Mouse (Mus musculus): Measurements from ENCODE around the gene T. TPM values are rescaled to one million over a fixed set of nuclear protein-coding genes. Genes with fewer than 3 reads are reported as not detected.

The T gene
- polyA plus RNA-seq, 1 experiment from 2014 or later = 0.54 TPM

DNA sequence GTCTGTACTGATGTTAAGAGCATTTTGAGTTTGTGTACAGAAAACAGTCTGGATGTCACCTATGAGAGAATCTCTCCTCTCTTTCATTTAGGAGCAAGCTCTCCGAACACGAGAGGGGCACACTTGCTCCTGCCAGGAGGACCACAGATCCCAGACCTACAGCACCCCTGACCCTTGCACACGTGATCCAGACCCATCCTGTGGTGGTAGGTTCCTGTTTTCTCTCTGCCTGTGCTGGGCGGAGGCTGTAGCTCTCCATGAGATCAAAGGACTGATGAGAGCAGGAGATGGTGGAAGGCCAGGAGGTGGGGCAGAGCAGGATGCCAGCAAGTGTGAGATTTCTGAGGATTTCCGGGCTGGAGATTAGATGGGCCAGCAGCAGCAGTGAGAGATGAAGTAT lies 12.7 kb upstream of the T start:
- H3K27me3 ChIP-seq (replicated peaks; ENCODE audit: control insufficient read depth, insufficient read depth, low read length) = no peaks in the 10 kb centered on the region
- WGBS = 21% methylated on average over 5 of the region's 5 CpGs
- no peak for DNase-seq (ENCODE audit: low spot score)
- H3K4me3 ChIP-seq (ENCODE audit: low read depth, low read length) = no peak overlapping the region
- no peak overlapping the region for H3K9ac ChIP-seq (ENCODE audit: low read length)
- no peak overlapping the region for H3K27ac ChIP-seq (ENCODE audit: low read depth)
- ATAC-seq (replicated peaks; ENCODE audit: low FRiP score, low TSS enrichment, low read depth) = no peak
- no peaks in the 10 kb centered on the region for H3K4me1 ChIP-seq (replicated peaks; ENCODE audit: control insufficient read depth, insufficient read depth, low read length)
- H3K4me2 ChIP-seq (ENCODE audit: low read length) = no peak overlapping the region
- no peaks in the 10 kb centered on the region for H3K9me3 ChIP-seq (ENCODE audit: control insufficient read depth, low read length)
- H3K36me3 ChIP-seq (ENCODE audit: control insufficient read depth, insufficient read depth, low read length) = no peaks in the 10 kb centered on the region

DNA sequence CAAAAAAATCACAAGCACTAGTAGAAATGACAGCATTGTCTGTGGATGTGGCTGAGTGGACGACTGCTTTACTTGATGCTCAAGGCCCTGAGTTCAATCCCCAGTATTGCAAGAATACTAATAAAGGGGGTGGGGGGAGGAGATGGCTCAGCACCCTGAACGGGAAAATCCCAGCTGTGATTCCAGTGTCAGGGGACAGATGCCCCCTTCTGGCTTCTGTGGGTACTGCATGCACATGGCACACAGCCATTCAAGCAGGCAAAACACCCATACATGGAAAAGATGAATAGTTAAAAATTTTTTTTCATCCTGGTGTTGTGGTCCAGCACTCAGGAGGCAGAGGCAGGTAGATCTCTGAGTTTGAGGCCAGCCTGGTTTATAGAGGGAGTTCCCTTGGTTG lies 10.9 kb upstream of the T start:
- H3K9ac ChIP-seq (ENCODE audit: low read length) = no peak overlapping the region
- no peaks in the 10 kb centered on the region for H3K36me3 ChIP-seq (ENCODE audit: control insufficient read depth, insufficient read depth, low read length)
- 60% methylated on average over 2 of the region's 2 CpGs for WGBS
- H3K4me1 ChIP-seq (replicated peaks; ENCODE audit: control insufficient read depth, insufficient read depth, low read length) = no peaks in the 10 kb centered on the region
- DNase-seq (ENCODE audit: low spot score) (no peak), ATAC-seq (replicated peaks; ENCODE audit: low FRiP score, low TSS enrichment, low read depth) (no peak)
- H3K9me3 ChIP-seq (ENCODE audit: control insufficient read depth, low read length) = no peaks in the 10 kb centered on the region
- H3K4me3 ChIP-seq (ENCODE audit: low read depth, low read length) = no peak overlapping the region
- H3K4me2 ChIP-seq (ENCODE audit: low read length) = no peak overlapping the region
- H3K27ac ChIP-seq (ENCODE audit: low read depth) = no peak overlapping the region
- H3K27me3 ChIP-seq (replicated peaks; ENCODE audit: control insufficient read depth, insufficient read depth, low read length) = peaks cover 9% of the 10 kb centered on the region

DNA sequence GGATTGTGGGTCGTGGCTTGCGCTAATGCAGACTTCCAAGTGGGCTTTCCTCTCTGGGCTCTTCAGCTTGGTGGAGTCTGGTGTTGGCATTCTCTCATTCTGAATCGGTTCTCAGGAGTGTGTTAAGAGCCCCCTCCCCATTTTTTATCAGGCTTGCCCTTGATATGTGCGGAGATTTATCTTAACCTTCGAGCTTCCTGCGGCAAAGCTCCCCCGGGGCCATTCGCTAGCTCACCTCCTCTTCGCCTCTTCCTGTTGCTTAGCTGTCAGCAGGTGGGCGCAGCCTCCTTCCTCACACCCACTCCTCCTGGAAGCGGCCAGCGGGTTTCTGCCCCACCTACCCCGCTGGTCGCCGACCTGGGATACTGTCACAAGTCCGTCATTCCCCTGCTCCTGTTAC lies 4.8 kb upstream of the T start:
- 1% methylated on average over 16 of the region's 16 CpGs for WGBS
- no peak overlapping the region for H3K4me2 ChIP-seq (ENCODE audit: low read length)
- no peaks in the 10 kb centered on the region for H3K9me3 ChIP-seq (ENCODE audit: control insufficient read depth, low read length)
- H3K4me3 ChIP-seq (ENCODE audit: low read depth, low read length) = no peak overlapping the region
- DNase-seq (ENCODE audit: low spot score) (no peak), ATAC-seq (replicated peaks; ENCODE audit: low FRiP score, low TSS enrichment, low read depth) (no peak)
- H3K4me1 ChIP-seq (replicated peaks; ENCODE audit: control insufficient read depth, insufficient read depth, low read length) = peaks cover 8% of the 10 kb centered on the region; the same call in 1 of the 2 replicates
- peaks cover 70% of the 10 kb centered on the region for H3K27me3 ChIP-seq (replicated peaks; ENCODE audit: control insufficient read depth, insufficient read depth, low read length)
- H3K36me3 ChIP-seq (ENCODE audit: control insufficient read depth, insufficient read depth, low read length) = no peaks in the 10 kb centered on the region
- no peak overlapping the region for H3K9ac ChIP-seq (ENCODE audit: low read length)
- H3K27ac ChIP-seq (ENCODE audit: low read depth) = no peak overlapping the region

DNA sequence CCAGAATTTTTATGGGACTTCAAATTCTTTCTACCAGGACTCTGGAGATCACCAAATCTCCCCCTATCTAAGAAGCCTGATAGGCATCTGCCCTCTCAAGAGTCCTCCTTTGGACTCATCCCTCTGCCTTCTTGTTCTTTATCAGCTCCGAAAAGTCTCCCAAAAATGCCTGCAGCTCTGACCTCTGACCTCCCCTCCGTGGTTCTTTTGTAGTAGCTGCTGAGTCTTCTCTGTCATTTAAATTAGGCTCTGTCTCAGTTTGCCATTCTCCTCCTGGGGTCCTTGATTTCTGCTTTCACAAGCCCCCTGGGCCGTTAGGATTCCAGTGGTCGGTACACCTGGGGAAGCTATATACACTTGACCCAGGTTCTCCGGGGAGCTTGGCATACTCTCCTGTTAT lies 4.3 kb upstream of the T start:
- H3K4me2 ChIP-seq (ENCODE audit: low read length) = no peak overlapping the region
- peaks cover 75% of the 10 kb centered on the region for H3K27me3 ChIP-seq (replicated peaks; ENCODE audit: control insufficient read depth, insufficient read depth, low read length)
- H3K4me1 ChIP-seq (replicated peaks; ENCODE audit: control insufficient read depth, insufficient read depth, low read length) = peaks cover 8% of the 10 kb centered on the region; the same call in 1 of the 2 replicates
- no peaks in the 10 kb centered on the region for H3K36me3 ChIP-seq (ENCODE audit: control insufficient read depth, insufficient read depth, low read length)
- H3K4me3 ChIP-seq (ENCODE audit: low read depth, low read length) = no peak overlapping the region
- H3K9me3 ChIP-seq (ENCODE audit: control insufficient read depth, low read length) = no peaks in the 10 kb centered on the region
- WGBS = under 1% methylated on average over 5 of the region's 5 CpGs
- no peak overlapping the region for H3K27ac ChIP-seq (ENCODE audit: low read depth)
- ATAC-seq (replicated peaks; ENCODE audit: low FRiP score, low TSS enrichment, low read depth) = no peak
- no peak overlapping the region for H3K9ac ChIP-seq (ENCODE audit: low read length)
- no peak for DNase-seq (ENCODE audit: low spot score)

DNA sequence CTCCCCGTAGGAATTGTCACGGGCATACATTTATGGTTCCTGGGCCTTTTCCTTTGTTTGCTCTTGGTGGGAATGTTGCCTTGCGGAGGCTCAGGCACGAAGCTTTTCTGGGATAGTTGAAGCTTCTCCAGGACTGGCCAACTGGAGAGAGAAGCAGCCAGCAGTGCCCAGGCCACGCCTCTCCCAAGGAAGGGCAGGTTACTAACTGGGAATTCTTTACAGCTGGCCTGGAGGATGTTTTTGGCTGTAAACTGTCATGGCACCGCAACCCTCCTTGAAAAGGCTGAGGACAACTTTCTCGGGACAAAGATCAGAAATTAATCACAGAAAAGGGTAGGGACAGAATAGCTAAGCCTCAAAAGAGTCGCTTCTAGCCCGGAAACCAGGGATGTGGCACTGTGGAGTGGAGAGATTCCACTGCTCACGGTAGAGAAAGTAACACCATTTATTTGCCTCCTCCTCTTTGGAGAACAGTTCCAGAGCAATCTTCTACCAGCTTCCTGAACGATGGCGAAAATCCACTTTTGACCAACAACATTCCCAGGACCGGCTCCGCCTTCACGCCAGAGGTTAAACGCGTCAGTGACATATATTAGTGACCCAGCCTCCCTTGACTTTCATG lies 1.9 kb upstream of the T start:
- DNase-seq (ENCODE audit: low spot score) (no peak), ATAC-seq (replicated peaks; ENCODE audit: low FRiP score, low TSS enrichment, low read depth) (no peak)
- Histone ChIP-seq H3K27me3 (replicated peaks; ENCODE audit: control insufficient read depth, insufficient read depth, low read length) (peaks cover 99% of the 10 kb centered on the region), H3K36me3 (ENCODE audit: control insufficient read depth, insufficient read depth, low read length) (no peaks in the 10 kb centered on the region), H3K4me3 (ENCODE audit: low read depth, low read length) (no peak overlapping the region), H3K9me3 (ENCODE audit: control insufficient read depth, low read length) (no peaks in the 10 kb centered on the region), H3K4me1 (replicated peaks; ENCODE audit: control insufficient read depth, insufficient read depth, low read length) (peaks cover 8% of the 10 kb centered on the region; the same call in 1 of the 2 replicates), H3K4me2 (ENCODE audit: low read length) (no peak overlapping the region), H3K9ac (ENCODE audit: low read length) (no peak overlapping the region), H3K27ac (ENCODE audit: low read depth) (no peak overlapping the region)
- WGBS = 2% methylated on average over 17 of the region's 17 CpGs

DNA sequence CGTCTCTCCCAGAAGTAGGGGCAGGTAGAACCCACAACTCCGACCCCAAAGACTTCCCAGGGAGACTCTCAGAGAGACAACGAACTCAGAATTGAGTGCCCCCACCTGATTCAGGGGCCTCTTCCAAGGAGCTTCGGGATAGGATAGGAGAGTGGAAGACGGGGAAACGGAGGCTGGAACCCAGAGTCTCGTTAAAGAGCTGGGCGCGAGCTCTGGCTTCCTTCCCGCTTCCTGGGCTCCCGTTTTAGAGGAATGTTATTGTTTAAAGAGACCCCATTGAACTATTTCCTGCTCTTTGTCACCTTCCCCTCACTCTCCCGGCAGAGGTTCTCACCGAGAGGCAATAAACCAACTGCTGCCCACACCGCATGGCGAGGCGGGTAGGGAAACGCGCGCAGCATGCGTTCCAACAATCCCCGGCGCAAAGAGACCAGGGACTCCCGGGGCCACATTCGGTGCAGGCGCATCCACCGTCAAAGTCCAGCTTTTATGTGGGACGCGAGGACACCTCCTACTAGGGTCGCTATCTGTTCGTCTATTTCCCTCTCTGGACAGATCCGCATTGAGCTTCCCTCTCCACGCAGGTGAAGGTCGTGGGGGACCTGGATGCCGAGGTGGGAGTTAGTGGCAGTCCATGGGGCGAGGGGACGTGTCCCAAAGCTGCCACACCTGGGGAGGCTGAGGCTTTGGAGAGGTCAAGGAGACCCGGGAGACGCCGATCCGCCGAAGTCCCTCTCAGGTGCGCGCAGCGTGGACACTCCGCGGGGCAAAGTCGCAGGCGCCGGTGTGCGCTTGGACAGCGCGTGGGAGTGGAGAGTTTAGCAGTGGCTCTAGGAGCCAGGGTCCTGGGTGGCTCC lies 874 bp upstream of the T start:
- DNase-seq (ENCODE audit: low spot score) (peak; percentile 60), ATAC-seq (replicated peaks; ENCODE audit: low FRiP score, low TSS enrichment, low read depth) (no peak)
- Histone ChIP-seq H3K9ac (ENCODE audit: low read length) (no peak overlapping the region), H3K9me3 (ENCODE audit: control insufficient read depth, low read length) (no peaks in the 10 kb centered on the region), H3K27me3 (replicated peaks; ENCODE audit: control insufficient read depth, insufficient read depth, low read length) (peaks cover 100% of the 10 kb centered on the region), H3K4me2 (ENCODE audit: low read length) (peak overlapping the region; percentile 39), H3K36me3 (ENCODE audit: control insufficient read depth, insufficient read depth, low read length) (no peaks in the 10 kb centered on the region), H3K4me1 (replicated peaks; ENCODE audit: control insufficient read depth, insufficient read depth, low read length) (peaks cover 8% of the 10 kb centered on the region; the same call in 1 of the 2 replicates), H3K27ac (ENCODE audit: low read depth) (no peak overlapping the region), H3K4me3 (ENCODE audit: low read depth, low read length) (peak overlapping the region; percentile 16)
- under 1% methylated on average over 52 of the region's 52 CpGs for WGBS

DNA sequence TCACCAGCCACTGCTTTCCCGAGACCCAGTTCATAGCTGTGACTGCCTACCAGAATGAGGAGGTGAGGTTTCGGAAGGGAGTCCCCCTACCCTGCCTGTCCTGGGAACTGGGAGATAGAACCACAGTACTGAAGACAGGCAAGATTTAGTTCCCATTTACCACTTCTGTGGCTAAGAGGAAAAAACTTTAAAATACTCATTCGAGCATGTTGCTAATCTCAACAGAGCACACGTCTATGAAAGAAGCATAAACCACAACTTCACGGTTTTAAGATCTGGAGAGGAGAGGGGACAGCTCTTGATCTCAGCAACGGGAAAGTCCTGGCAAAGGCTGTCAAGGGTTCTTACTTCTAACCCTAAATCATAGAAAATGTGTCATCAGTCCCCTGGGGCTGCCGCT lies 2.0 kb downstream of the T start:
- no peak overlapping the region for H3K9ac ChIP-seq (ENCODE audit: low read length)
- WGBS = 41% methylated on average over 7 of the region's 7 CpGs
- H3K27me3 ChIP-seq (replicated peaks; ENCODE audit: control insufficient read depth, insufficient read depth, low read length) = peaks cover 83% of the 10 kb centered on the region
- no peaks in the 10 kb centered on the region for H3K9me3 ChIP-seq (ENCODE audit: control insufficient read depth, low read length)
- ATAC-seq (replicated peaks; ENCODE audit: low FRiP score, low TSS enrichment, low read depth) (no peak), DNase-seq (ENCODE audit: low spot score) (no peak)
- H3K27ac ChIP-seq (ENCODE audit: low read depth) = no peak overlapping the region
- H3K4me2 ChIP-seq (ENCODE audit: low read length) = no peak overlapping the region
- no peak overlapping the region for H3K4me3 ChIP-seq (ENCODE audit: low read depth, low read length)
- no peaks in the 10 kb centered on the region for H3K36me3 ChIP-seq (ENCODE audit: control insufficient read depth, insufficient read depth, low read length)
- H3K4me1 ChIP-seq (replicated peaks; ENCODE audit: control insufficient read depth, insufficient read depth, low read length) = peaks cover 8% of the 10 kb centered on the region; the same call in 1 of the 2 replicates

DNA sequence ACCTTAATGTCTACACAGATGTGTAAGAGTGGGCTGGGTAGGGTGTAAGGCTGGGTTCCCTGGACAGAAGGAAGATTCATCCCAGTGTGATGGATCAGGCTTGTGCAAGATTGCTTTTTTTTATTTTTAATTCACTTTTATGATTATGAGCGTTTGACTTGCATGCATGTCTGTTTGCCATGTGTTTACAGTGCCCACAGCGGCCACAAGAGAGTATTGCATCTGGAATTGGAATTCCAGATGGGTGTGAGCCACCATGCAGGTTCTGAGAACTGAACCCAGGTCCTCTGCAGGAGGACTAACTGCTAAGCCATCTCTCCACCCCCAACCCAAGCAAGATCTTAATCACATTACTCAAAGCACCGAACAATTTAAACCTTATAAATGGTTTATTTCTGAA lies 9.8 kb downstream of the T start:
- Histone ChIP-seq H3K4me3 (ENCODE audit: low read depth, low read length) (no peak overlapping the region), H3K4me1 (replicated peaks; ENCODE audit: control insufficient read depth, insufficient read depth, low read length) (no peaks in the 10 kb centered on the region), H3K27me3 (replicated peaks; ENCODE audit: control insufficient read depth, insufficient read depth, low read length) (peaks cover 6% of the 10 kb centered on the region; the same call in 1 of the 2 replicates), H3K27ac (ENCODE audit: low read depth) (no peak overlapping the region), H3K4me2 (ENCODE audit: low read length) (no peak overlapping the region), H3K9ac (ENCODE audit: low read length) (no peak overlapping the region), H3K9me3 (ENCODE audit: control insufficient read depth, low read length) (no peaks in the 10 kb centered on the region), H3K36me3 (ENCODE audit: control insufficient read depth, insufficient read depth, low read length) (no peaks in the 10 kb centered on the region)
- 62% methylated on average over 3 of the region's 3 CpGs for WGBS
- ATAC-seq (replicated peaks; ENCODE audit: low FRiP score, low TSS enrichment, low read depth) (no peak), DNase-seq (ENCODE audit: low spot score) (no peak)

All from intestine, embryonic 14.5 days (tissue).